Mouse (Mus musculus) forelimb bud, embryonic 11.5 days (tissue): Measurements from ENCODE around the gene 1810043G02Rik.
"Not testable (repeated sequence)": the region's sequence is repeated elsewhere in the genome, so short reads cannot be mapped to it uniquely, and the experiment has no call there.

Experiments used
- DNase-seq: peaks from one replicate; pipeline ENCODE4 v3.0.0-alpha.2; 2012; ENCODE audit warnings: low read depth, low spot score

Gene 1810043G02Rik

GRCm38 (mm10) chr10:78005791-78006438, 27.6 kb downstream of the 1810043G02Rik start:
- DNase-seq = no peak

- no peak for DNase-seq
Observed at GRCm38 (mm10) chr10:78007203-78007602, 28.9 kb downstream of the 1810043G02Rik start.

- no peak for DNase-seq
Observed at GRCm38 (mm10) chr10:78008169-78008568, 29.8 kb downstream of the 1810043G02Rik start.

DNA sequence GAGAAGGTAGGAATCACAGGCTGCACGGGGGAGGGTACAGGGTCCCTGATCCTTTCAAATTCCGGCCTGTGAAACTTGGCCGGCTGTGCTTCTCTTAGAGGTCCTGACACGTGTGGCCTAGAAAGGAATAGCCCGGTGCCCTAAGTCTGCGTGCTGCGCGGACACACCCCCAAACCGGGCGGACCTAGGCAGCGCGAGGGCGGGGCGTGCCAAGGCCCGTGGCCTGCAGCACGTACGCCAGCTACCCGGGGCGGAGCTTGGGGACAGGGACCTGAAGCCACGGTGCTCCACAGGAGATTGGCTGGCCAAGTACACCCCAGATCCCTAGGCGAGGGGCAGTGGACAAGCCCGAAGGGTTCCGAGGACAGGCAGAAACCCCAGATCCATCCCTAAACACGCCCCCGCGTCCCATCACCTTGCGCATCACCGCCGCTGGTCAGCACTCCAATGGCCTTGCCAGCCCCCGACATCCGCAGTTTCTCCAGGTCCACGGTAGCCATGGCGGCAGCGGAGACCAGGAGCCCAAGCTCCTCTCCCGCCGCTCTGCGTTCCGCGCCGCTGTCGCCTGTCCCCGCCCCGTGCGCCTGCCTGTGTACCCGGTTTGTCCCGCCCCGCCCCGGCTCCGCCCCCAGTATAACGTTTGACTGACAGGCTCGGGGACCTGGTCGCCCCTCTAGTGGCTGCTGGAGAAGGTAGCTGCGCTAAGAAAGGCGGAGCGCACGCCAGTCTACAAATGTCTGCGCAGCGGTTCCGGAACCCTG, 31.0 kb downstream of the 1810043G02Rik start:
- DNase-seq = peak; percentile 90

- DNase-seq = no peak
Observed at GRCm38 (mm10) chr10:78009945-78010293, 31.6 kb downstream of the 1810043G02Rik start, which contains the start of gene Pfkl. Pfkl (minus strand) TSS chr10:78010083.

GRCm38 (mm10) chr10:78010335-78010734, 32.0 kb downstream of the 1810043G02Rik start:
- DNase-seq = no peak

DNA sequence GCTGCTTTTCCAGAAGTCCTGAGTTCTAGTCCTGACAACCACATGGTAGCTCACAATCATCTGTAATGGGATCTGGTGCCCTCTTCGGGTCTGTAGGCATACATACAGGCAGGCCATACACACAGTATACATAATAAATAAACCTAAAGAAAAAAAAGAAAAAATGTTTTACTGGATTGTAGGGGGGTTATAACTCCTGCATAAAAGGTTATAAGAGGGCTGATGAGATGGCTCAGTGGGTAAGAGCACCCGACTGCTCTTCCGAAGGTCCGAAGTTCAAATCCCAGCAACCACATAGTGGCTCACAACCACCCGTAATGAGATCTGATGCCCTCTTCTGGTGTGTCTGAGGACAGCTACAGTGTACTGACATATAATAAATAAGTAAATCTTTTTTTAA, 32.8 kb downstream of the 1810043G02Rik start:
- not testable (repeated sequence) for DNase-seq

DNA sequence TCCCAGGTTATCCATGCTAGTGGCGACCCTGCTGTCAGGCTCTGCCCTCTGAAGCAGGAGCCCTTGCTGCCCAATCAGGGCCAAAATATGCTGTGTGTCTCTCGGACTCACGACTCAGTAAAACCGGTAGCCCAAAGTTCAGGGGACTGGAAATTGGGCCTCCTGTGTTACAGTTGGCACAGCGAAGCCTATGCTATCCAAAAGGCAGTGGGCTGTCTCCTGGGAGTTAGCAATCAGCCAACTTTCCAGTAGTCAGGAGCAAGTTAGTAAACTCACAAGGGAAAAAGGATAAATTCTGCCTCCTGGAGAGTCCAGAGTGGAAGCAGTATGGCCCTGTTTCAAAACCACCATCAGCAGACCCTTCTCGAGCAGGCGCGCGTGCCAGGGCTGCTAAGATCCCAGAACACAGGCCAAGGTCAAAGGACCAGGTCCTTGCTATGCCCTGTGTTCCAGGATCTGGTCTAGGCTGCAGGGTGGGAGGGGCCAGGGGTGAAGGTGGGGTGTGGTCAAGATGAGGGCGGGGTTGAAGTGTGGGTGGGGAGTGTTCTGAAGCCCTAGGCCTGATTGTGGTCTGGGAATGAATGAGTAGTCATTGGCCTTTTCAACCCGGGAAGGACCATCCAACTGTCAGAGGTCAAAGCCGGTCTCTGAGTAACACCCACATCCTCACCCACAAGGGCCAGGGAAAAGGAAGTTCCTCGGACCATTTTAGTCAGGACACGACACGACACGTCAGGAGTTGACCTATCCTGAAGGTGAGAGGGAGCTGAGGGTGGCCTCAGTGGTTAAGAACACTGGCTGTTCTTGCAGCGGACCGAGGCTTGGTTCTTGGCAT, 34.6 kb downstream of the 1810043G02Rik start:
- DNase-seq = no peak

- no peak for DNase-seq
Observed at GRCm38 (mm10) chr10:78015489-78015888, 37.2 kb downstream of the 1810043G02Rik start.

DNA sequence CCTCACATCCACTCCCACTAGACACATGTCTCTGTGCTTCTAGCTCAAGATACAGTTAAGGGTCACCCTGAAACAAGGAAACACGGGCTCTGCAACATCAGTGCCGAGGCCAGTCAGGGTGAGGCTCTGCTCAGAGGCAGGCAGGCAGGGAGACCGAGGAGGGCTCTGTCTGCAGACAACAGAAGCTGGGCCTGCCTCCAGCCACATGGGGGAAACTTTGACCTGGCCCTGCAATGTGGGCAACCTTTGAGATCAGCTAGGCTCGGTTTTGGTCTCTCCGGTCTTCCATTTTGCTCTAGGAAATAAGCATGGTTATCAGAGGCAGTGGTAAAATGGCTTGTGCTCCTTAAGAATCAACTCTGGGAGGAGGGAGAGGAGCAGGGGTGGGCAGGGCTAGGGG, 38.0 kb downstream of the 1810043G02Rik start:
- no peak for DNase-seq

DNA sequence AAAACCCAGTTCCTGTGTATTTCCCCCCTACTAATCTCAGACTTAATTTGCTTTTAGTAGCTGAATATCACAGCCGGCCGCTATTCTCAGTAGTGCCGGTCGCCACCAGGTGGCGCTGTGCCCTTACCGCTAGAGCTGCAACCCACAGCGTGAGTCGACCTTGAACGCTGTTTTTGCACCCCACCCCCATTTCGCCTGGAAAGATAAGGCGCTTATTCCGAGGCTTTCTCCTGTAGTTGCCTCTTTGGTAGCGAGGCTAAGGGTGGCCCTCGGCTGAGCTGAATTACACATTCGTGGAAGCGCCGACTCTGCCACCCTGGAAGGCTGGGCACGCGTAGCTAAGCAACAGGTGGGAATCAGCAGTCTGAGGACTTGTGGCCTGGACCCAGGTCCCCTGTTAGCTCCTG, 40.5 kb downstream of the 1810043G02Rik start:
- peak; percentile 86 for DNase-seq

GRCm38 (mm10) chr10:78019291-78019690, 41.0 kb downstream of the 1810043G02Rik start:
- no peak for DNase-seq

- DNase-seq = not testable (repeated sequence)
Observed at GRCm38 (mm10) chr10:78019984-78020383, 41.7 kb downstream of the 1810043G02Rik start.

- not testable (repeated sequence) for DNase-seq
Observed at GRCm38 (mm10) chr10:78025453-78025852, 47.1 kb downstream of the 1810043G02Rik start.

DNA sequence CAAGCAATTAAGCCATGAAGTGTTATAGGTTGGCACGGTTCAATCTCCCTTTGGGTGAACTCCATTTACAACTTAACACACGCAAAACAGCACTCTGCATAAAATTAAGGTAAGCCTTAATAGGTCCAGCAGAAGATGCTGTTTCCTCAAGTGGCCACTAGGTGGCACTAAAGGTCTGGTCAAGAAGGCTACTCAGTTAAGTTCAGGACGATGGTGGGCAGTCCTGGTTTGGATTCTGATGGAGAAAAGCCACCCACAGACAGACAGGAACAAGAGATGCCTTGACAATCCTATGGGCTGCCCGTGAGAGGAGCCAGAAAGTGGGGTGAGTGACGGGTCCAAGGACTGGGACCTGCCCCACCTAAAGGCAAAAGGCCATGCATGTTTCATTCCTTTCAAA, 49.8 kb downstream of the 1810043G02Rik start:
- DNase-seq = peak; percentile 87

- DNase-seq = no peak
Observed at GRCm38 (mm10) chr10:78029080-78029479, 50.8 kb downstream of the 1810043G02Rik start.

GRCm38 (mm10) chr10:78031987-78032386, 53.7 kb downstream of the 1810043G02Rik start:
- no peak for DNase-seq
